Comparison of ENCODE assay signal across 33 mouse cellular contexts in the genomic region with DNA sequence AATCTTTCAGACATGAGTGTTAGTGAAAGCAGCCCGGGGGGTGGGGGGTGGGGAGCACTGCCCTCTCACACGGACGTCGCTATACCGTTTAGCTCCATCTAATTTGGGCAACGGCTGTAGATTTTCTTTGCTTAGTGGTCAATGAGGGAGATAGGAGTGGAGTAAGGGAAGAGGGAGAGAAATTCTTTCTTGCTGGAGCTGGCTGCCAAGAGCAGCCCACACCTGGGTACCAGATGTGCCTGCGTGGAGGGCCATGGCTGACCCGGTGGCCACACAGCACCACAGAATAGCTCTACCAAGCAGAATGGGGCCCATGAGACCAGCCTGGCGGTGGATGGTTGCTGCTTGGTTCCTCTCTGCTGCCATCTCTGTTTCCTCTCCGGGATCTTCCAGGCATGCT. TPM values are rescaled to one million over a fixed set of nuclear protein-coding genes. Genes with fewer than 3 reads are reported as not detected.
DNase-seq lines count a peak whose midpoint lies in the region; ATAC-seq lines count a peak whose summit lies in the region.
"Had no signal": no experiment of that assay in that cellular context is flagged by ENCODE, and none has a peak within 500 bp of the region (broad histone marks: within the 10 kb centered on the region; RNA-seq: fewer than 3 reads in every experiment).

No protein-coding gene starts in this region.

- no peaks in the 10 kb centered on the region for H3K36me3 ChIP-seq in heart, embryonic 16.5 days (ENCODE audit: control insufficient read depth, insufficient read depth)
- H3K36me3 ChIP-seq in embryonic facial prominence, embryonic 14.5 days (ENCODE audit: control insufficient read depth, insufficient read depth, low read length), result no peaks in the 10 kb centered on the region
- H3K36me3 ChIP-seq in limb, embryonic 13.5 days, result no peaks in the 10 kb centered on the region
- H3K36me3 ChIP-seq: G1E; heart, embryonic 12.5 days; liver, embryonic 12.5 days; midbrain, embryonic 12.5 days; neural tube, embryonic 12.5 days had no signal

- no peak overlapping the region for H3K4me2 ChIP-seq in heart, embryonic 16.5 days (ENCODE audit: low read depth, low read length)
- H3K4me2 ChIP-seq in embryonic facial prominence, embryonic 14.5 days (ENCODE audit: low read depth, low read length), result no peak overlapping the region
- peak overlapping the region; percentile 38 for H3K4me2 ChIP-seq in limb, embryonic 13.5 days (replicated peaks)
- H3K4me2 ChIP-seq: heart, embryonic 12.5 days; liver, embryonic 12.5 days; midbrain, embryonic 12.5 days; neural tube, embryonic 12.5 days had no signal

- intact Hi-C loops in heart, postnatal 25 days (cut with DNase I), result no loop called here

- no peak overlapping the region for H3K9ac ChIP-seq in heart, embryonic 16.5 days (ENCODE audit: low read length)
- H3K9ac ChIP-seq in embryonic facial prominence, embryonic 14.5 days (ENCODE audit: low read depth, low read length), result no peak overlapping the region
- no peak overlapping the region for H3K9ac ChIP-seq in limb, embryonic 13.5 days
- H3K9ac ChIP-seq: heart, embryonic 12.5 days; liver, embryonic 12.5 days; midbrain, embryonic 12.5 days; neural tube, embryonic 12.5 days had no signal

- H3K4me3 ChIP-seq in heart, embryonic 16.5 days (ENCODE audit: low read length), result no peak overlapping the region
- no peak overlapping the region for H3K4me3 ChIP-seq in embryonic facial prominence, embryonic 14.5 days (ENCODE audit: low read depth, low read length)
- H3K4me3 ChIP-seq in limb, embryonic 13.5 days, result no peak overlapping the region
- H3K4me3 ChIP-seq: heart, embryonic 12.5 days; left cerebral cortex, adult 2 months; liver, embryonic 12.5 days; midbrain, embryonic 12.5 days; neural tube, embryonic 12.5 days had no signal

- DNase-seq in heart, postnatal 25 days (ENCODE audit: low spot score), result no peak
- DNase-seq in NIH3T3 (ENCODE audit: low read depth), result peak; percentile 30
- DNase-seq in embryonic facial prominence, embryonic 14.5 days (ENCODE audit: low spot score), result no peak
- DNase-seq in cerebellum, postnatal 25 days, result no peak
- no peak for DNase-seq in cerebellum, adult 11 months
- DNase-seq: adrenal gland, adult 2 months; B cell, adult 2 months; cerebellum, adult 2 months; cerebellum, postnatal 36 days; gastrocnemius, postnatal 14 days; heart, adult 18-20 months; heart, postnatal 36 days; kidney, postnatal 25 days; lung, adult 18-20 months; lung, postnatal 10 days; retina, postnatal 1 day; right cerebral cortex, postnatal 25 days; thymus, postnatal 25 days had no signal

- no peaks in the 10 kb centered on the region; the same call in 1 of the 2 replicates for H3K9me3 ChIP-seq in heart, embryonic 16.5 days (replicated peaks; ENCODE audit: control insufficient read depth, low read length)
- H3K9me3 ChIP-seq in embryonic facial prominence, embryonic 14.5 days (ENCODE audit: control insufficient read depth, low read length), result no peaks in the 10 kb centered on the region
- no peaks in the 10 kb centered on the region for H3K9me3 ChIP-seq in limb, embryonic 13.5 days
- H3K9me3 ChIP-seq: G1E; liver, embryonic 12.5 days; midbrain, embryonic 12.5 days; neural tube, embryonic 12.5 days had no signal

- H3K27ac ChIP-seq in heart, embryonic 16.5 days (ENCODE audit: low read length), result peak overlapping the region; percentile 89
- H3K27ac ChIP-seq in embryonic facial prominence, embryonic 14.5 days (replicated peaks; ENCODE audit: low read depth, low read length), result peak overlapping the region; percentile 30; the same call in 1 of the 2 replicates
- H3K27ac ChIP-seq in limb, embryonic 13.5 days, result peak overlapping the region; percentile 65
- H3K27ac ChIP-seq: hindbrain, postnatal 0 days; left cerebral cortex, adult 2 months; liver, embryonic 12.5 days; midbrain, embryonic 12.5 days; neural tube, embryonic 12.5 days had no signal

- peaks cover 20% of the 10 kb centered on the region for H3K4me1 ChIP-seq in heart, embryonic 16.5 days (ENCODE audit: control insufficient read depth, insufficient read depth, low read length)
- H3K4me1 ChIP-seq in embryonic facial prominence, embryonic 14.5 days (ENCODE audit: control insufficient read depth, insufficient read depth, low read length), result no peaks in the 10 kb centered on the region
- peaks cover 23% of the 10 kb centered on the region for H3K4me1 ChIP-seq in limb, embryonic 13.5 days
- H3K4me1 ChIP-seq: liver, embryonic 12.5 days; midbrain, embryonic 12.5 days; neural tube, embryonic 12.5 days had no signal

- no peak for ATAC-seq in heart, embryonic 16.5 days (replicated peaks; ENCODE audit: extremely low read depth, insufficient read depth, low FRiP score)
- no peak for ATAC-seq in embryonic facial prominence, embryonic 14.5 days (ENCODE audit: low read depth)
- peak; percentile 73 for ATAC-seq in limb, embryonic 13.5 days (ENCODE audit: low FRiP score, low read depth)
- ATAC-seq: forebrain, embryonic 16.5 days; hindbrain, postnatal 0 days; intestine, embryonic 16.5 days; liver, embryonic 12.5 days had no signal

- H3K27me3 ChIP-seq in heart, embryonic 16.5 days (ENCODE audit: control insufficient read depth, insufficient read depth, low read length), result peaks cover 2% of the 10 kb centered on the region; the same call in 1 of the 2 replicates
- H3K27me3 ChIP-seq in embryonic facial prominence, embryonic 14.5 days (replicated peaks; ENCODE audit: control insufficient read depth, insufficient read depth, low read length), result no peaks in the 10 kb centered on the region
- H3K27me3 ChIP-seq in limb, embryonic 13.5 days, result peaks cover 16% of the 10 kb centered on the region; the same call in 1 of the 2 replicates

- 51% methylated on average over 10 of the region's 10 CpGs for WGBS in heart, embryonic 16.5 days
- WGBS in embryonic facial prominence, embryonic 14.5 days, result 37% methylated on average over 9 of the region's 10 CpGs
- WGBS in limb, embryonic 13.5 days, result 19% methylated on average over 10 of the region's 10 CpGs

RNA-seq across cellular contexts. Expression of gene Uncx, which starts 21.3 kb away (rescaled TPM):
- polyA plus RNA-seq in heart, embryonic 16.5 days (2015; fragmentation: Nextera tagmentation; extraction: Ambion mirVana), result not detected in 2 replicates
- not detected for total RNA-seq in heart, postnatal 25 days (2021)
- 2.5 and 2.9 TPM in 2 replicates for polyA plus RNA-seq in embryonic facial prominence, embryonic 14.5 days (2014; fragmentation: Nextera tagmentation; extraction: Ambion mirVana)
- 0.09 TPM in 1 of 2 replicates, not detected in the other for polyA plus RNA-seq in limb, embryonic 13.5 days (2015; fragmentation: Nextera tagmentation; extraction: Ambion mirVana)
- total RNA-seq: adrenal gland, adult 2 months; CH12.LX; G1E; gastrocnemius, postnatal 14 days; heart, adult 18-20 months; heart, postnatal 36 days; megakaryocyte progenitor cell, adult 5-6 weeks; monocyte, adult 5-6 weeks had no signal
- polyA plus RNA-seq: adrenal gland, adult 2 months; G1E; intestine, embryonic 16.5 days; liver, embryonic 12.5 days; stomach, embryonic 14.5 days had no signal

RNA-seq across cellular contexts. Expression of gene Zfand2a, which starts 37.6 kb away (rescaled TPM):
- polyA plus RNA-seq in heart, embryonic 16.5 days (2015; fragmentation: Nextera tagmentation; extraction: Ambion mirVana), result 8.1 and 10.0 TPM in 2 replicates
- total RNA-seq in heart, postnatal 25 days (2021), result 10 to 100 TPM; 15.1 to 16.5 TPM
- polyA plus RNA-seq in embryonic facial prominence, embryonic 14.5 days (2014; fragmentation: Nextera tagmentation; extraction: Ambion mirVana), result 5.4 and 10.8 TPM in 2 replicates
- 10.3 and 11.0 TPM in 2 replicates for polyA plus RNA-seq in limb, embryonic 13.5 days (2015; fragmentation: Nextera tagmentation; extraction: Ambion mirVana)

Comparison
In these comparisons a context has a peak if more than half of its experiments do, and no peak if none do; other contexts are left out.
1. H3K27ac ChIP-seq: peak in every context shown above with its lines; median percentile 89 in heart, embryonic 16.5 days; 65 in limb, embryonic 13.5 days; 30 in embryonic facial prominence, embryonic 14.5 days.